Mouse (Mus musculus): ENCODE measurements at regions not wholly inside any gene's neighbourhood (a gene's known extent, or its start where the extent isn't known, plus 50 kb on each side); places are given as distances from the start of the nearest gene placed in this dataset.

GRCm38 (mm10) chr2:108034882-108035281 lies 744.4 kb downstream of the Kcna4 start:
- TF ChIP-seq CTCF (IDR thresholded peaks at IDR 0.05; ENCODE audit: low read depth, low read length) (no peak), GATA1 (IDR thresholded peaks at IDR 0.05; ENCODE audit: borderline replicate concordance, low read length) (no peak), TAL1 (conservative IDR thresholded peaks at IDR 0.05; ENCODE audit: low read depth, low read length) (no peak), POLR2AphosphoS5 (IDR thresholded peaks at IDR 0.05; ENCODE audit: insufficient replicate concordance, low read depth, low read length) (no peak), GATA2 (IDR thresholded peaks at IDR 0.05; ENCODE audit: borderline replicate concordance, low read depth, low read length) (no peak)

Measured in G1E (cell line).